Mouse (Mus musculus) c-Kit-negative CD71-positive TER-119-positive erythroid progenitor cells, embryonic 14.5 days (primary cell): ENCODE results near the gene Ahsa1.
A peak's percentile ranks its signal among the peaks of the same experiment; 100 is the strongest.
"Not testable (repeated sequence)": the region's sequence is repeated elsewhere in the genome, so short reads cannot be mapped to it uniquely, and the experiment has no call there.

Experiments used
- DNase-seq: peaks from one replicate; pipeline ENCODE4 v3.0.0-alpha.2; 2013; ENCODE audit warnings: low read depth, low spot score

The Ahsa1 gene

GRCm38 (mm10) chr12:87266108-87266826 is at the start of gene Ahsa1, which contains the start of gene Vipas39:
Gene Ahsa1 (plus strand): TSS chr12:87266479.
Gene Vipas39 (minus strand): TSS chr12:87266256.
- DNase-seq: peak; percentile 94

DNA sequence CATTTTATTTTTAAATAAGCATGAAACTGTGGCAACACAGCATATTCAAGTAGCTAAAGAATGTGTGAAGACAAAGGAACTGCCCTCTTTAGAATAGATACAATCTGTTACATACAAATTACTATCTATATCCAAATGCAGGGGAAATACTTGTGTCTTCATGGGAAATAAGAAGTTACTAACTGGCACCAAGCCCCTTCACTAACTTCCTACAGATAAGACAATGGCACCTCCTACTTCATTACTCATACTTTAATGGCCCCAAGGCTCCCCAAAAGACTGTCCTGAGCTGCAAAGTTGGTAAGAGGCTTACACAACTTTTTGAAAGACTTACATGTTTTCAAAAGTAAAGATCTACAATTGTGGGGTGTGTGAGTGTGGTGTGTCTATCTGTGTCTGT is 48.7 kb upstream of the Ahsa1 start:
- no peak for DNase-seq

DNA sequence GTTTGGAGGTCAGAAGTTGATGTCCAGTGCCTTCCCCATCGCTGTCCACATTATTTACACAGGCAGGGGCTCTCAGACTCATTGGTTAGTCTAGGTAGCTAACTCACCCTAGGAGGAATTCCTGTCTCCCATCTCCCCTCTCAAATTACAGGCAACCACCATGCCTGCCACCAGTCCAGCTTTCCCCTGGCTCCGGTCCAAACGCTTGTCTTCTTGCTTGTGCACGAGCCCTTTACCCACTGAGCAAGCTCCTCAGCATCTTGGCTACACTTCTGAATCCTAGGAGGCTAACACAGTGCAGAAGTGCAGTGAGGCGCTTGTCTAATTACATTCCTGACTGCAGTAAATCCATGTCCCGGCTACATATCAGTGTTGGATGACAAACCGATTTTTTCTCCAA is 46.9 kb upstream of the Ahsa1 start:
- no peak for DNase-seq

GRCm38 (mm10) chr12:87224950-87225349 is 41.3 kb upstream of the Ahsa1 start:
- DNase-seq: no peak

GRCm38 (mm10) chr12:87226801-87227200 is 39.5 kb upstream of the Ahsa1 start:
- no peak for DNase-seq

- DNase-seq: no peak
Observed at GRCm38 (mm10) chr12:87229633-87230032, 36.6 kb upstream of the Ahsa1 start.

DNA sequence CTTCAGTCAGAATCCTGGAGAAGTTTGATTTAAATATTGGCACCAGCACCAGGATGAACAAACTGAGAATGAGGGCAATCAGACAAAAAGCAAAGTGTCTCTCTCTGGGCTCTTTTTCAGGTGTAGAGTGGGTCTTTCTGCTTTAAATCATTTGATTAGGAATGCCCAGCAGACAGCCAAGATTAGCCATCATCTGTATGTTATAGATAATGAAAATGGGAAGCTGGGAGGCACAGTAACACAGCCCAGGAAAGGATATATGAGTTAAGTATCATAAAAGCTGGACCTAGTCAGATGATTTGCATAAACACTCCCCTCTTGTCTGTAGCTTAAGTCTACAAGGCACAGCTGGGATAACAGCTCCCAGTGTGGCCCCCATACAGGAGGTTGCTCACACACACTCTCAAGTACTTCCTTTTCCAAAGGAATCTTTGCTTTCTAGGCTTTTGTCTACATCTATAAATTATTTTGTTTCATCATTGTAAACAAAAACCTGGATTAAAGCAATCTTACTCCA is 35.8 kb upstream of the Ahsa1 start:
- DNase-seq: no peak

- DNase-seq: no peak
Observed at GRCm38 (mm10) chr12:87236882-87237483, 29.3 kb upstream of the Ahsa1 start.

DNA sequence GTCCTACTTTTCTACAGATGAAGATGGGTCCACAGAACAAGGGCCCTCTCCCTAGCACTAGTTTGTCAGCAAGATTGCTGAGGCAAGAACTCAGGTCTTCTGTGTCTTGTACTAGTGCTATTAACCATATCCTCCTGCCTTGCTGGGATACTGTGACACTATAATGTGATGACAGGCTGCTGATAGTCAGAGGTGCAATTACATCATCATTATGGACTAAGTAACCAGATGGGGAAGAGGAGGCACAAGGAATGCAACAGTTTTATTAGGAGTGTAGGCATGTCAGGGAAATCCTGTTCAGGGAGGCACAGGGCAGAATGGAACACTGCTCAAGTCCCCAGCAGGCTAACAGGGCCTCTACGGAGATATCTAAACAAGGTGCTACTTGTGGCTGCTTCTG is 27.6 kb upstream of the Ahsa1 start, which contains the start of gene Noxred1:
Gene Noxred1, minus strand, starts transcription at position 101 of the 400 bp plus-strand sequence.
- no peak for DNase-seq

DNA sequence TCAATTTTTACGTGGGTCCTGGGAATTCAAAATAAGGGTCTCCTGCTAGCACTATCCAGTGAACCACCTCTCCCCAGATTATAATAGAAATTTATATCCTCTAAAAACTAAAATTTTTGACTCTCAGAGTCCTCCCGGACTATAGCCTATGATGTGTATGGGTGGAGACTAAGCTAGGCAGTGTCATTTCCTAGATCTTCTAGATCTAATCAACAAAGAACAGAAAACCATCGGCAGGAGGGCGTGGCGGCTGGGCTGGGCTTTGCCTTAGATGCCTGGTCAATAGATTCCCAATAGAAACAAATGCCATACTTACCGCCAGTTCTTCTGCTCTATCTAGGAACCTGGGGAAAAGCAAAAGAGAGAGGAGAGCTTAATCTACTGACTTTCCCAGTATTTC is 16.1 kb upstream of the Ahsa1 start:
- no peak for DNase-seq

- no peak for DNase-seq
Observed at GRCm38 (mm10) chr12:87253878-87254277, 12.4 kb upstream of the Ahsa1 start.

GRCm38 (mm10) chr12:87256629-87257028 is 9.7 kb upstream of the Ahsa1 start:
- no peak for DNase-seq

GRCm38 (mm10) chr12:87260562-87260961 is 5.7 kb upstream of the Ahsa1 start:
- DNase-seq: no peak

- DNase-seq: no peak
Observed at GRCm38 (mm10) chr12:87265444-87265843, 835 bp upstream of the Ahsa1 start.

GRCm38 (mm10) chr12:87266827-87267603 is 736 bp downstream of the Ahsa1 start:
- no peak for DNase-seq

DNA sequence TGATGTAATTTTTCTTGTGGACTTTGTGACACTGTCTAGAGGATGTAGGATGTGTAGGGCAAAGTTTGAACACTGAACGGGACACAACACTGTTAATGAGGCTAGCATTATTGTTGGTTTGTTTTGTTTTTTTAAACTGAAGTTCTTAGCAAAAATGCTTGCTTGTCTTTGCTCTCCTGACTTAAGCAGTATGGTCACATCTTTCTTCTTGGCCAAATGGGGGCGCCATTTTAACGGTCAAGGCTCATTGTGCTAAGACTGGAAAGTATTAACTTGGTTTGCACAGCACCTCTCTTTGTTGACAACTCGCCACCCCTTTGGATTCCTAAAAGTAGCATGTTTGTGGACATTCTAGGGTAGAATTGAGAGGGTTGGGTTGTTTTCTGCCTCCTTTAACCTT is 1.4 kb downstream of the Ahsa1 start:
- peak; percentile 48 for DNase-seq

DNA sequence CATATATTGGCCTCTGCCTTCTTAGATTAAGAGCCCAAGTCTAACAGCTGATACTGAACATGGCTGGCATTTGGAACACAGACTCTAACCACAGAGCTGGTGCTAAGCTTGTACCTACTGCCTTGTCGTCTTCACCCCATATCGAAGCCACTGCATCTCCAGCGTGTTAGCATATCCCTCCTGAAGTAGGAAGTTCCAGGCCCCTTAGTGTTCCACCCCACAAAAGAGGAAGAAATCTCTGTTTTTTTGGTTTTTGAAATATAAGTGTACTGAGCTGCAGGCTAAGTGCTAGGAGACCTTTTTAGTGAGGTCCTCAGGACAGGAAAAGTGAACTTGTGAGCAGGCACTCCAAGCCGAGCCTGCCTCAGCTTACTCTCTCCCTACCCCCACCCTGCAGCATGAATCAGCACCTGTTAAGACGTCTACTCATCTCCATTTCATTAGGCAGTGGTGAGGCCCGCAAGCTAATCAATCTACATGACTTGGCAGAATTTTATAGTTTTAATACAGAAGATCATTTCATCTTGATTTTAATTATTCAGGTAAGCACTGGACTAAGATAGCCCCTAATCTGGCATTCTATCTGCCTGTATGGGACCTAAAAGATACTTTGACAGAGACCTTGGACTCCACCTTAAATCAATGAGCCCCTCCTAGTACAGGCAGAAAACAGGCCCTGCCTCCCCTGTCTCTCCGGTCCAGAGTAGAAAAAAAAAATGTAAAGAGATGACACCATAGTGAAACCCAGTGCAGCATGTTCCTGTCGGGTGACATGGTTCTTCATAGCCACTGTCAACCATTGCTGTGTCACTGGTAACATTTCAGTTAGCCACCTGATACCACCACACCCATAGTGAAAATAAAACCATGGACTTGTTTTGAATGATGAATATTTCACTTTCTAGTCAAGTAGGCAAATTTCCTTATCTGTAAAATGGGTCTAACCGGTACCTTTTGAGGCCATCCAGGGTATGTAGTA is 8.9 kb downstream of the Ahsa1 start:
- DNase-seq: peak; percentile 62

DNA sequence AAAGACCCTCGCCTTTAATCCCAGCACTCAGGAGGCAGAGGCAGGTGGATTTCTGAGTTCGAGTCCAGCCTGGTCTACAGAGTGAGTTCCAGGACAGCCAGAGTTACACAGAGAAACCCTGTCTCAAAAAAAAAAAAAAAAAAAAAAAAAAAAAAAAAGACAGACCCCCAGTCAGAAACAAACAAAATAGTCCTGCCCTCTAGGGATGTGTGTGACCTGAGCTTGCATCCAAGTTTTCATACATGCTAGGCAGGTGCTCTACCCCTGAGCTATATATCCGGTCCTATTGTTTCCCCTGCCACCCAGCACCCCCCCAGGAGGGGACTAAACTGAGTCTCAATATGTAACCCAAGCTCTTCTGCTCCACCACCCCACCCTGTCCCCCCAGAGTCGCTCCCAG is 11.0 kb downstream of the Ahsa1 start:
- DNase-seq: not testable (repeated sequence)

DNA sequence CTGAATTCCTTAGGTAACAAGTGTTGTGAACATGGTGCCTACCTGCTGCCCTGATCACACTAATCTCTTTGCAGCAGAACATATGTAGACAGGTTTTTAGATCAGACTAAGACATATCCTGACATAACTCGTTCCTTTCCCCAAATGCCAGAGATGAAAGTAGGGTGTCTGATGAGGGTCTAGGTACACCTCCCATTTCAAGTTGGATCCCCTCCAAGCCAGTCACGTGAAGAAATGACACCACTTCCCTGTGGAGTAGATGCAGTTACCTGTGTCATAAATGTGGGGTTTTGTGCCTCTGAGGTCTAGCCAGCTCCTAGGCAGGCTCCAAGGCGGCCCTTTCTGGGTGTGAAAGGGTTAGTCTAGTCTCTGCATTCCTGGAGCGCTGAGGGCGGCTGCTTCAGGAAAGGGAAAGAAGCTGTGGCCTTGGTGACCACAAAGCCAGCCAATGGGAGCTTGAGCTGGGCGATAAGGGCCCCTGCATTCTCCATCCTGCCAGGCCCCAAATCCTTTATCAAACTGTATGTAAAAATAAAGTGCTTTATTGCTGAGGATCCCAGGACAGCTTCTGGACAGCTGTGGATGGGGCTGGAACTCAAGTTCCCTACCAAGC is 11.9 kb downstream of the Ahsa1 start:
- no peak for DNase-seq

DNA sequence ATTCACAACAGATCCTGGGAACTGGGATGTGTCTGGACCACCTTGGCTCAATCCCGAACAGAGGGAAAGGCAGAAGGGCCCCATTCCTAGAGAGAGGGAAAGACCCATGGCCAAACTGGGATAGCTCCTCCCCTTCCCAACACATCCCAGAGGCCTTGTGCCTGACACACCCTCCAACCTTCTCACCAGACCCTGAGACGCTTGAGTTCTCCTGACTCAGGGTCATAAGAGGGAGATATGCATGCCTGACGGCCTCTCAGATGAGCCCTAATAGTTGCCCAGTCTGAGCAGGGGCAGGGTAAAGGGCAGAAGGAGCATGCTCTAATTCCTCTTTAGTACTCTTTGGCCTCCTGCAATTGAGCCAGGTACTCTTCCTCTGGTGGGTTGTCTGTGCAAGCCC is 13.1 kb downstream of the Ahsa1 start:
- no peak for DNase-seq

- no peak for DNase-seq
Observed at GRCm38 (mm10) chr12:87279879-87280278, 13.6 kb downstream of the Ahsa1 start.
